Mouse (Mus musculus) hindbrain, embryonic 13.5 days (tissue): ENCODE measurements around the gene Tceal3. TPM values are rescaled to one million over a fixed set of nuclear protein-coding genes. Genes with fewer than 3 reads are reported as not detected.
"Not testable (repeated sequence)": the region's sequence is repeated elsewhere in the genome, so short reads cannot be mapped to it uniquely, and the experiment has no call there.

Experiments used
- ATAC-seq: fragments of 200-750 bp; cut with Nextera tagmentation; 2 replicates; pipeline ENCODE4 v1.8.0; 2017; ENCODE audit warnings: moderate TSS enrichment; ENCODE audit not compliant: low FRiP score
- H3K27ac ChIP-seq: fragments of 300-500 bp; sonication (generic); 2 replicates; pipeline ENCODE4 v1.5.1; 2015; ENCODE audit warnings: inconsistent platforms, mild to moderate bottlenecking, moderate library complexity
- H3K27me3 ChIP-seq: fragments of 300-500 bp; sonication (generic); 2 replicates; pipeline ENCODE4 v1.6.1; 2015; ENCODE audit warnings: mild to moderate bottlenecking, inconsistent platforms
- H3K36me3 ChIP-seq: fragments of 300-500 bp; sonication (generic); 2 replicates; pipeline ENCODE4 v1.6.1; 2015; ENCODE audit warnings: mild to moderate bottlenecking, inconsistent platforms
- H3K4me1 ChIP-seq: fragments of 300-500 bp; sonication (generic); replicated peaks from 2 replicates; pipeline ENCODE4 v1.6.1; 2015; ENCODE audit warnings: inconsistent platforms
- H3K4me2 ChIP-seq: fragments of 300-500 bp; sonication (generic); 2 replicates; pipeline ENCODE4 v1.6.1; 2015; ENCODE audit warnings: inconsistent platforms, mild to moderate bottlenecking, moderate library complexity
- H3K4me3 ChIP-seq: fragments of 300-500 bp; sonication (generic); 2 replicates; pipeline ENCODE4 v1.5.1; 2015; ENCODE audit warnings: mild to moderate bottlenecking, inconsistent platforms
- H3K9ac ChIP-seq: fragments of 300-500 bp; sonication (generic); 2 replicates; pipeline ENCODE4 v1.6.1; 2015; ENCODE audit warnings: mild to moderate bottlenecking, inconsistent platforms
- H3K9me3 ChIP-seq: fragments of 300-500 bp; sonication (generic); 2 replicates; pipeline ENCODE4 v1.6.1; 2016; ENCODE audit warnings: inconsistent platforms
- WGBS: fragments of 180-500 bp; shearing (Covaris S2); methylation state at CpG from one replicate; pipeline ENCODE4 v1.1.7; 2015; 5-methylcytosine and 5-hydroxymethylcytosine counted together
- polyA plus RNA-seq: library from polyadenylated mRNA; unstranded; fragments of >200 nt; fragmentation: Nextera tagmentation; extraction: Ambion mirVana; gene quantifications from 2 replicates; pipeline ENCODE4 v1.2.1, GENCODE M21; 2015

The Tceal3 gene
- polyA plus RNA-seq = 49.1 and 49.8 TPM in 2 replicates

- Histone ChIP-seq H3K9ac (peak within 1 kb of the TSS; percentile 73), H3K27ac (peak within 1 kb of the TSS; percentile 91), H3K4me1 (no peaks in the 10 kb centered on the region), H3K36me3 (no peaks in the 10 kb centered on the region), H3K27me3 (no peaks in the 10 kb centered on the region), H3K4me2 (peak within 1 kb of the TSS; percentile 49), H3K9me3 (no peaks in the 10 kb centered on the region), H3K4me3 (peak within 1 kb of the TSS; percentile 43)
- peak; percentile 98 for ATAC-seq
- 31% methylated on average over 12 of the region's 12 CpGs for WGBS
These were observed at the start of gene Tceal3 for GRCm38 (mm10) chrX:136590199-136590896. Gene Tceal3 (plus strand): TSS chrX:136590842.

- not testable (repeated sequence) for H3K4me3 ChIP-seq, H3K9ac ChIP-seq, H3K27ac ChIP-seq, H3K4me1 ChIP-seq, ATAC-seq, H3K27me3 ChIP-seq, H3K4me2 ChIP-seq, H3K36me3 ChIP-seq, H3K9me3 ChIP-seq
- 82% methylated on average over 1 of the region's 1 CpGs for WGBS
These were observed 46.7 kb upstream of the Tceal3 start, which contains the start of gene Kir3dl2 for GRCm38 (mm10) chrX:136543956-136544355. Gene Kir3dl2 (minus strand): TSS chrX:136544056.

GRCm38 (mm10) chrX:136569094-136569493, 21.5 kb upstream of the Tceal3 start:
- H3K9me3 ChIP-seq, H3K36me3 ChIP-seq, ATAC-seq, H3K4me3 ChIP-seq, H3K9ac ChIP-seq, H3K4me2 ChIP-seq, H3K27me3 ChIP-seq, H3K27ac ChIP-seq, H3K4me1 ChIP-seq: not testable (repeated sequence)
- 90% methylated on average over 9 of the region's 9 CpGs for WGBS

- no peak overlapping the region for H3K4me2 ChIP-seq
- 95% methylated on average over 1 of the region's 1 CpGs for WGBS
- no peaks in the 10 kb centered on the region for H3K9me3 ChIP-seq
- H3K4me3 ChIP-seq = no peak overlapping the region
- H3K9ac ChIP-seq = no peak overlapping the region
- no peak for ATAC-seq
- H3K4me1 ChIP-seq = no peaks in the 10 kb centered on the region
- no peaks in the 10 kb centered on the region for H3K27me3 ChIP-seq
- H3K36me3 ChIP-seq = no peaks in the 10 kb centered on the region
- no peak overlapping the region for H3K27ac ChIP-seq
These were observed 6.0 kb upstream of the Tceal3 start for GRCm38 (mm10) chrX:136584617-136585016.

GRCm38 (mm10) chrX:136590897-136591257, 235 bp downstream of the Tceal3 start:
- Histone ChIP-seq H3K4me2 (peak overlapping the region; percentile 49), H3K4me1 (no peaks in the 10 kb centered on the region), H3K27ac (peak overlapping the region; percentile 91), H3K27me3 (no peaks in the 10 kb centered on the region), H3K36me3 (no peaks in the 10 kb centered on the region), H3K4me3 (peak overlapping the region; percentile 43), H3K9me3 (no peaks in the 10 kb centered on the region), H3K9ac (peak overlapping the region; percentile 73)
- WGBS = 6% methylated on average over 2 of the region's 2 CpGs
- ATAC-seq = peak; percentile 77

GRCm38 (mm10) chrX:136599416-136599815, 8.8 kb downstream of the Tceal3 start:
- ATAC-seq = no peak
- H3K9me3 ChIP-seq = no peaks in the 10 kb centered on the region
- H3K4me2 ChIP-seq = no peak overlapping the region
- 17% methylated on average over 3 of the region's 3 CpGs for WGBS
- H3K9ac ChIP-seq = no peak overlapping the region
- H3K27me3 ChIP-seq = no peaks in the 10 kb centered on the region
- H3K36me3 ChIP-seq = no peaks in the 10 kb centered on the region
- no peak overlapping the region for H3K27ac ChIP-seq
- no peak overlapping the region for H3K4me3 ChIP-seq
- no peaks in the 10 kb centered on the region for H3K4me1 ChIP-seq

GRCm38 (mm10) chrX:136606951-136607350, 16.3 kb downstream of the Tceal3 start:
- no peak overlapping the region for H3K27ac ChIP-seq
- 74% methylated on average over 4 of the region's 4 CpGs for WGBS

GRCm38 (mm10) chrX:136607395-136607794, 16.8 kb downstream of the Tceal3 start:
- Histone ChIP-seq H3K4me2 (no peak overlapping the region), H3K36me3 (no peaks in the 10 kb centered on the region), H3K9me3 (no peaks in the 10 kb centered on the region), H3K4me1 (no peaks in the 10 kb centered on the region), H3K27ac (no peak overlapping the region), H3K27me3 (no peaks in the 10 kb centered on the region), H3K4me3 (no peak overlapping the region), H3K9ac (no peak overlapping the region)
- 48% methylated on average over 3 of the region's 3 CpGs for WGBS
- no peak; the same call in 1 of the 2 replicates for ATAC-seq

More at GRCm38 (mm10) chrX:136606951-136607350, 16.3 kb downstream of the Tceal3 start:
- no peak overlapping the region for H3K4me2 ChIP-seq
- no peak overlapping the region for H3K4me3 ChIP-seq
- no peak overlapping the region for H3K9ac ChIP-seq
- H3K36me3 ChIP-seq = no peaks in the 10 kb centered on the region
- ATAC-seq = no peak
- no peaks in the 10 kb centered on the region for H3K4me1 ChIP-seq
- H3K9me3 ChIP-seq = no peaks in the 10 kb centered on the region
- no peaks in the 10 kb centered on the region for H3K27me3 ChIP-seq

- H3K27me3 ChIP-seq = no peaks in the 10 kb centered on the region
- no peaks in the 10 kb centered on the region for H3K9me3 ChIP-seq
- H3K4me1 ChIP-seq = no peaks in the 10 kb centered on the region
- H3K4me2 ChIP-seq = no peak overlapping the region
- no peak overlapping the region for H3K9ac ChIP-seq
- H3K36me3 ChIP-seq = no peaks in the 10 kb centered on the region
- H3K27ac ChIP-seq = no peak overlapping the region
- 46% methylated on average over 3 of the region's 3 CpGs for WGBS
- no peak overlapping the region for H3K4me3 ChIP-seq
- ATAC-seq = no peak
These were observed 20.7 kb downstream of the Tceal3 start for GRCm38 (mm10) chrX:136611346-136611745.

- WGBS = 57% methylated on average over 3 of the region's 3 CpGs
- H3K27me3 ChIP-seq, H3K4me2 ChIP-seq, H3K4me1 ChIP-seq, H3K4me3 ChIP-seq, ATAC-seq, H3K27ac ChIP-seq, H3K9me3 ChIP-seq, H3K36me3 ChIP-seq, H3K9ac ChIP-seq: not testable (repeated sequence)
These were observed 25.2 kb downstream of the Tceal3 start for GRCm38 (mm10) chrX:136615889-136616288.

GRCm38 (mm10) chrX:136624905-136625569, 34.4 kb downstream of the Tceal3 start:
- Histone ChIP-seq H3K9ac (no peak overlapping the region), H3K4me3 (no peak overlapping the region), H3K9me3 (no peaks in the 10 kb centered on the region), H3K27ac (no peak overlapping the region), H3K27me3 (no peaks in the 10 kb centered on the region), H3K36me3 (no peaks in the 10 kb centered on the region), H3K4me1 (no peaks in the 10 kb centered on the region), H3K4me2 (no peak overlapping the region)
- 56% methylated on average over 9 of the region's 9 CpGs for WGBS
- ATAC-seq = peak; percentile 36; the same call in 1 of the 2 replicates

GRCm38 (mm10) chrX:136625959-136626358, 35.3 kb downstream of the Tceal3 start:
- Histone ChIP-seq H3K27me3 (no peaks in the 10 kb centered on the region), H3K36me3 (no peaks in the 10 kb centered on the region), H3K9ac (no peak overlapping the region), H3K4me3 (no peak overlapping the region), H3K4me1 (no peaks in the 10 kb centered on the region), H3K27ac (no peak overlapping the region), H3K4me2 (no peak overlapping the region), H3K9me3 (no peaks in the 10 kb centered on the region)
- ATAC-seq = no peak
- 71% methylated on average over 4 of the region's 4 CpGs for WGBS

- Histone ChIP-seq H3K27me3 (no peaks in the 10 kb centered on the region), H3K4me3 (no peak overlapping the region), H3K9ac (no peak overlapping the region), H3K36me3 (no peaks in the 10 kb centered on the region), H3K27ac (no peak overlapping the region), H3K9me3 (no peaks in the 10 kb centered on the region), H3K4me2 (no peak overlapping the region), H3K4me1 (no peaks in the 10 kb centered on the region)
- ATAC-seq = no peak
- WGBS = 64% methylated on average over 4 of the region's 4 CpGs
These were observed 44.5 kb downstream of the Tceal3 start for GRCm38 (mm10) chrX:136635116-136635515.
